Comparison of ENCODE assay signal across 20 mouse cellular contexts in genomic region chr12:91075600-91075999, GRCm38 (mm10).
A peak's percentile ranks its signal among the peaks of the same experiment; 100 is the strongest.
DNase-seq lines count a peak whose midpoint lies in the region; ATAC-seq and TF ChIP-seq lines count a peak whose summit lies in the region.
"Had no signal": no experiment of that assay in that cellular context is flagged by ENCODE, and none has a peak within 500 bp of the region (broad histone marks: within the 10 kb centered on the region; RNA-seq: fewer than 3 reads in every experiment).

No protein-coding gene starts in this region.

- DNase-seq in midbrain, embryonic 11.5 days (ENCODE audit: low spot score, missing footprints) = peak; percentile 78
- peak; percentile 10 for DNase-seq in MEL (ENCODE audit: low read depth, low spot score)
- no peak for DNase-seq in cerebellum, adult 11-12 months
- DNase-seq: adrenal gland, adult 2 months; adrenal gland, adult 8-10 months; adrenal gland, postnatal 10 days; adrenal gland, postnatal 14 days; adrenal gland, postnatal 25 days; adrenal gland, postnatal 36 days; B cell, adult 2 months; cerebellum, adult 11 months; cerebellum, adult 18-20 months; cerebellum, adult 2 months; cerebellum, adult 8-10 months had no signal

- no peak overlapping the region for H3K27ac ChIP-seq in midbrain, embryonic 11.5 days (ENCODE audit: low read depth, low read length)
- H3K27ac ChIP-seq in midbrain, embryonic 13.5 days = no peak overlapping the region
- H3K27ac ChIP-seq in MEL (ENCODE audit: control insufficient read depth, low read depth, low read length) = no peak overlapping the region

- no peak overlapping the region for H3K9ac ChIP-seq in midbrain, embryonic 11.5 days (ENCODE audit: low read length)
- H3K9ac ChIP-seq in midbrain, embryonic 13.5 days (replicated peaks) = no peak overlapping the region
- no peak overlapping the region for H3K9ac ChIP-seq in MEL (ENCODE audit: control insufficient read depth, low read depth, low read length, poor library complexity, severe bottlenecking)

- no peak overlapping the region for H3K4me3 ChIP-seq in midbrain, embryonic 11.5 days (ENCODE audit: low read depth, low read length)
- H3K4me3 ChIP-seq in midbrain, embryonic 13.5 days (replicated peaks) = no peak overlapping the region
- H3K4me3 ChIP-seq in MEL (ENCODE audit: control insufficient read depth in 1 of 2, insufficient read depth in 1 of 2, low read depth in 2 of 2, low read length in 2 of 2) = no peak overlapping the region

- H3K4me1 ChIP-seq in midbrain, embryonic 11.5 days (ENCODE audit: control insufficient read depth, insufficient read depth, low read length) = no peaks in the 10 kb centered on the region
- H3K4me1 ChIP-seq in midbrain, embryonic 13.5 days (replicated peaks) = no peaks in the 10 kb centered on the region
- H3K4me1 ChIP-seq in MEL (ENCODE audit: control insufficient read depth in 1 of 2, insufficient read depth in 2 of 2, low read length in 2 of 2) = no peaks in the 10 kb centered on the region; a peak in 2 of 4 replicates

- no peaks in the 10 kb centered on the region for H3K36me3 ChIP-seq in midbrain, embryonic 11.5 days (ENCODE audit: control insufficient read depth, insufficient read depth, low read length)
- H3K36me3 ChIP-seq in midbrain, embryonic 13.5 days = no peaks in the 10 kb centered on the region
- no peaks in the 10 kb centered on the region for H3K36me3 ChIP-seq in MEL (ENCODE audit: control insufficient read depth in 1 of 2, insufficient read depth in 2 of 2, low read length in 2 of 2)

- no peaks in the 10 kb centered on the region for H3K79me2 ChIP-seq in MEL (ENCODE audit: control insufficient read depth, insufficient read depth, low read length, poor library complexity)

- ATAC-seq in midbrain, embryonic 11.5 days (ENCODE audit: low FRiP score) = no peak
- no peak for ATAC-seq in midbrain, embryonic 13.5 days
- ATAC-seq: activated CD4-positive, CD25-positive, alpha-beta regulatory T cell, adult 4 months; CD4-positive, CD25-positive, alpha-beta regulatory T cell, adult 4 months; Patski had no signal

- H3K9me3 ChIP-seq in midbrain, embryonic 11.5 days (ENCODE audit: control insufficient read depth, low read length) = no peaks in the 10 kb centered on the region
- H3K9me3 ChIP-seq in midbrain, embryonic 13.5 days = no peaks in the 10 kb centered on the region
- H3K9me3 ChIP-seq in MEL (replicated peaks; ENCODE audit: insufficient read depth, low read length) = no peaks in the 10 kb centered on the region
- H3K9me3 ChIP-seq: G1E had no signal

- no peaks in the 10 kb centered on the region for H3K27me3 ChIP-seq in midbrain, embryonic 11.5 days (ENCODE audit: control insufficient read depth, insufficient read depth, low read length)
- no peaks in the 10 kb centered on the region for H3K27me3 ChIP-seq in midbrain, embryonic 13.5 days
- no peaks in the 10 kb centered on the region for H3K27me3 ChIP-seq in MEL (ENCODE audit: control insufficient read depth in 1 of 2, insufficient read depth in 2 of 2, low read length in 2 of 2)
- H3K27me3 ChIP-seq: CH12.LX, Patski had no signal

- no peak for TF ChIP-seq POLR2A in MEL (IDR thresholded peaks at IDR 0.05; ENCODE audit: control insufficient read depth in 1 of 2, insufficient read depth in 1 of 2, low read depth in 1 of 2, low read length in 2 of 2, poor library complexity in 1 of 2)

- TF ChIP-seq CTCF in MEL (IDR thresholded peaks at IDR 0.05 in 2 of 3, conservative IDR thresholded peaks at IDR 0.05 in 1 of 3; ENCODE audit: control insufficient read depth in 1 of 3, insufficient read depth in 1 of 3, low read depth in 2 of 3, low read length in 3 of 3, poor library complexity in 1 of 3, severe bottlenecking in 1 of 3) = no peak

- H3K4me2 ChIP-seq in midbrain, embryonic 11.5 days = no peak overlapping the region
- no peak overlapping the region for H3K4me2 ChIP-seq in midbrain, embryonic 13.5 days (replicated peaks)

- WGBS in midbrain, embryonic 11.5 days = 91% methylated on average over 5 of the region's 5 CpGs
- WGBS in midbrain, embryonic 13.5 days = 96% methylated on average over 5 of the region's 5 CpGs

- no peak for TF ChIP-seq EP300 in MEL (IDR thresholded peaks at IDR 0.05; ENCODE audit: low read depth in 1 of 2, low read length in 2 of 2)

- no peak for TF ChIP-seq RAD21 in MEL (IDR thresholded peaks at IDR 0.05; ENCODE audit: low read depth, low read length)

TF ChIP-seq in MEL, 35 proteins besides CTCF, POLR2A, EP300 and RAD21:
- TF ChIP-seq ZKSCAN1 (IDR thresholded peaks at IDR 0.05; ENCODE audit: low read depth, low read length) (no peak), CHD1 (IDR thresholded peaks at IDR 0.05; ENCODE audit: low read depth, low read length) (no peak), USF1 (IDR thresholded peaks at IDR 0.05; ENCODE audit: low read depth, low read length) (peak; percentile 71; the same call in 1 of the 2 replicates), NRF1 (IDR thresholded peaks at IDR 0.05; ENCODE audit: insufficient read depth, low read depth, low read length, poor library complexity, severe bottlenecking) (no peak), UBTF (IDR thresholded peaks at IDR 0.05; ENCODE audit: borderline replicate concordance, insufficient read depth, low read depth, low read length) (no peak), CHD2 (IDR thresholded peaks at IDR 0.05; ENCODE audit: low read length) (no peak)
